Mouse (Mus musculus) Patski (cell line): ENCODE results near the gene Gm4881. TPM values are rescaled to one million over a fixed set of nuclear protein-coding genes. Genes with fewer than 3 reads are reported as not detected.
"Not testable (repeated sequence)": the region's sequence is repeated elsewhere in the genome, so short reads cannot be mapped to it uniquely, and the experiment has no call there.

Experiments
- ATAC-seq: fragments of 100-300 bp; one replicate; pipeline ENCODE4 v1.8.0; 2021
- CTCF ChIA-PET: fragments of 350-600 bp; sonication (Branson Sonifier 250); formaldehyde crosslinking; loops from one replicate; lab custom pipeline; 2022; ENCODE audit warnings: inconsistent platforms; lab: Charles Lee
- POLR2A ChIA-PET: fragments of 350-600 bp; sonication (Branson Sonifier 250); formaldehyde crosslinking; loops from one replicate; lab custom pipeline; 2022; ENCODE audit warnings: antibody characterized with exemption, inconsistent platforms; lab: Charles Lee
- DNase-seq: peaks from one replicate; pipeline ENCODE4 v3.0.0-alpha.2; 2011; ENCODE audit warnings: low read depth, low spot score
- H3K27me3 ChIP-seq: fragments of 371-371 bp; one replicate; pipeline ENCODE4 v1.5.1; 2021
- CTCF ChIP-seq: fragments of 100-300 bp; IDR thresholded peaks from one replicate; pipeline ENCODE4 v1.5.1; 2021
- in situ Hi-C: fragments of 300-500 bp; cut with MboI; formaldehyde crosslinking; loops from 3 replicates; pipeline ENCODE4 v1.11.1; 2018; ENCODE audit warnings: low pct_unique_long_range_greater_than_20kb, mixed read lengths
- polyA plus RNA-seq: library from polyadenylated mRNA; unstranded; gene quantifications from one replicate; pipeline ENCODE4 v1.2.3, GENCODE M21; 2021

Gene Gm4881
- polyA plus RNA-seq, 1 experiment from 2014 or later, result not detected

DNA sequence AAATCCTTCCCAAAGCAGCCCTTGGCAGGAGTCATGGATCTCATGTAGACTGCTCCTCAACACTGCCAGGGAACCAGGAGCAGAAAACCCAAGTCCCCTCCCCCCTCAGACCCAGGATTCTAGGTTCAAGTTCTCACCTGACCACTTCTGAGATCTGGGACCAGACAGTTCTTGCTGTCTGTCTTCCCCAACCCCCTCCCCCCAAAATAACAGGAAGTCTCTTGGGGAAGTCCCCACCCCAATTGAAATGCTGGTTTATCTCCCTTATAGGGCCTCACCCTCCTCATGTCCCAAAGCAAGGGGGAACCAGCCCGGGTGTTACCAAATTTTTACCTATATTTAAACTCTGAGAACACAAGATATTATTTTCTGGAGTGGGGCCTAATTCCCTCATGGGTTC is 42.5 kb downstream of the Gm4881 start:
- no peak for DNase-seq
- TF ChIP-seq CTCF, result no peak
- ChIA-PET CTCF (interaction anchor here (3.5 kb wide), 1 partner anchor 12 kb away, joined by 25 read pairs; no protein-coding TSS in a partner anchor), POLR2A (interaction anchor here (0.5 kb wide), 1 partner anchor 19 kb away, joined by 5 read pairs; no protein-coding TSS in a partner anchor)
- ATAC-seq, result no peak
- in situ Hi-C loops, result no loop called here
- H3K27me3 ChIP-seq, result no peaks in the 10 kb centered on the region

DNA sequence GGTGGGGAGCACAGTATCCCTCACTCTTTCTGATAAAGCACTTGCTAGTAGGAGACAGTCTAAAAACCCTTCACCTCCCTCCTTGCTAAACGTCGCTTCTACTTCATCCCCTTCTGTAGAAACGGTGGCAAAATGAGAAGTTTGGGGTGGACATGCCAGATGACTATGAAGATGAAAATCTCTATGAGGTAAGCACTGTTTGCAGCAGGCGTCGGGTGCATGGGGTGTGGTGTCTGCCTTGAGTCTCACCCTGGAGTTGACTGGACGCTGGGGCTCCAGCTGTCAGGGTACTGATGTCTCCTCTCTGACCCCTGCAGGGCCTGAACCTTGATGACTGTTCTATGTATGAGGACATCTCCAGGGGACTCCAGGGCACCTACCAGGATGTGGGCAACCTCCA is 43.2 kb downstream of the Gm4881 start:
- POLR2A ChIA-PET, result no interaction called here

DNA sequence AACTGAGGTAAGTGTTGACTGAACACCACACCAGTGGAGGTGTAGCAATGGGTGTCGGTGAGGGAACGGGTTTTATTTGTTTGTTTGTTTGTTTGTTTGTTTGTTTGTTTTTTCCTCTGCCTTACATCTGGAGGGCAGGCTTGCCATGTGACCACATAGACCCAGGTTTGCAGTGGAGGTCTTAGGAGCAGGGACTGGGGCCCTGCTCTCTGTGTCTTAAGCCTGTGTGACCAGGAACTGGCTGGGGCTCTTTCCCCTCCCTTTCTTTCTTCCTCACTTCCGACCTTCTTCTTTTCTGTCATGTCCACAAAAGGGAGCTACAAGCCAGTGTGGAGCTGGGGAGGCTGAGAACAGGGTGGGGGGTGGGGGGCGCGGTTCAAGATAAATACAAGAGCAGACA is 46.3 kb downstream of the Gm4881 start:
- TF ChIP-seq CTCF, result no peak
- in situ Hi-C loops, result no loop called here
- CTCF ChIA-PET, result interaction anchor here (0.9 kb wide), 1 partner anchor 9 kb away, joined by 3 read pairs; no protein-coding TSS in a partner anchor
- ATAC-seq (no peak), DNase-seq (no peak)
- POLR2A ChIA-PET, result no interaction called here
- no peaks in the 10 kb centered on the region for H3K27me3 ChIP-seq

More for the DNA sequence above, 43.2 kb downstream of the Gm4881 start:
- no peaks in the 10 kb centered on the region for H3K27me3 ChIP-seq
- TF ChIP-seq CTCF, result no peak
- in situ Hi-C loops, result no loop called here
- CTCF ChIA-PET, result no interaction called here
- DNase-seq, result no peak
- ATAC-seq, result no peak

DNA sequence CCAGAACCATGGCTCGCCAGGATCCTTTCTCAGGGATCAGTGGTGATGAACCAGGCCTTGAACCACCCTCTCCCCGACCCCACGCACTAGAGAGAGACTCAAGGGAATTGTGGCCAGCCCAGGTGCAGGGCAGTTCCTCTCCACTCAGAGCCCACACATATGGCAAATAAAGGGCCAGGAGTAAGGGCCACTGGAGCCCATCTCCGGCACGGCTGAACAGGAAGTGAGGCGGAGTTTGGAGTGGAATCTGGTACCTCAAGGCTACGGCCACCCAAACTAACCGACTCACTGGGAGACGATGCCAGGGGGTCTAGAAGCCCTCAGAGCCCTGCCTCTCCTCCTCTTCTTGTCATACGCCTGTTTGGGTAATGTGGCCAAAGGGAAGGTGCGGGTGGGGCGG is 47.1 kb downstream of the Gm4881 start, which contains the start of gene Cd79a:
TSS of gene Cd79a (plus strand) at position 158 of the 400 bp plus-strand sequence.
- no peak for DNase-seq
- no peak for TF ChIP-seq CTCF
- no peak for ATAC-seq
- ChIA-PET CTCF (no interaction called here), POLR2A (no interaction called here)
- in situ Hi-C loops, result no loop called here
- no peaks in the 10 kb centered on the region for H3K27me3 ChIP-seq

DNA sequence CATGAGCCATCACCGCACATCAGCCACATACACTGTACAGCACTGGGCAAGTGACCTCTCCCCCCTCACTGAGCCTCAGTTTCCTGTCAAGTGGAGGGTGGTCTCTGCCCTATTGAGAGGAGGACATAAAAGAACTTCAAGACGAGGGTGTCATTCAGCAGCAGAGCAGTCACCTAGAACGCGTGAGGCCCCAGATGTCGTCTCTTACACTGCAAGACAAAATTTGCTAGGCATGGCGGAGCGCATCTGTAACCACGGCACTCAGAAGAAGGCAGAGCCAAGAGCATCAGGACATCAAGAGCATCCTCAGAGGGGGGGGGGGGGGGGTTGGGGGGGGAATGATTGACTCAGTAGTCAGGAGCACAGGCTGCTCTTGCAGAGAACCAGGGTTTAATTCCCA is 48.0 kb downstream of the Gm4881 start:
- ChIA-PET CTCF (no interaction called here), POLR2A (interaction anchor here (0.6 to 0.7 kb wide), 2 partner anchors 10 to 357 kb away, joined by 3 to 4 read pairs; no protein-coding TSS in a partner anchor)
- DNase-seq (no peak), ATAC-seq (no peak)
- H3K27me3 ChIP-seq, result no peaks in the 10 kb centered on the region
- in situ Hi-C loops, result no loop called here
- no peak for TF ChIP-seq CTCF

DNA sequence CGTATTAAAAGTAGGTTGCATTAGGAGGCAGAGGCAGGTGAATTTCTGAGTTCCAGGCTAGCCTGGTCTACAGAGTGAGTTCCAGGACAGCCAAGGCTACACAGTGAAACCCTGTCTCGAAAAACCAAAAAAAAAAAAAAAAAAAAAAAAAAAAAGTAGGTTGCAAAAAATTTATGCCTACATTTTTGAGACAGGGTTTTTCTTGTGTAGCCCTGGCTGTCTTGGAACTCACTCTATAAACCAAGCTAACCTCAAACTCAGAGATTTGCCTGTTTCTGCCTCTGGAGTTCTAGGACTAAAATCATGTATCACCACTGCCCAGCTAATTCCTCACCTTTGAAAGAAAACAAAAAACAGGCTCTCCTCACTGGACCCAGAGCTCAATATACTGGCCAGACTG is 48.5 kb downstream of the Gm4881 start:
- in situ Hi-C loops, ATAC-seq, H3K27me3 ChIP-seq, DNase-seq: not testable (repeated sequence)
- ChIA-PET CTCF (interaction anchor here (2.0 kb wide), 1 partner anchor 9 kb away, joined by 4 read pairs; no protein-coding TSS in a partner anchor), POLR2A (interaction anchor here (0.7 kb wide), 1 partner anchor 11 kb away, joined by 4 read pairs; no protein-coding TSS in a partner anchor)

DNA sequence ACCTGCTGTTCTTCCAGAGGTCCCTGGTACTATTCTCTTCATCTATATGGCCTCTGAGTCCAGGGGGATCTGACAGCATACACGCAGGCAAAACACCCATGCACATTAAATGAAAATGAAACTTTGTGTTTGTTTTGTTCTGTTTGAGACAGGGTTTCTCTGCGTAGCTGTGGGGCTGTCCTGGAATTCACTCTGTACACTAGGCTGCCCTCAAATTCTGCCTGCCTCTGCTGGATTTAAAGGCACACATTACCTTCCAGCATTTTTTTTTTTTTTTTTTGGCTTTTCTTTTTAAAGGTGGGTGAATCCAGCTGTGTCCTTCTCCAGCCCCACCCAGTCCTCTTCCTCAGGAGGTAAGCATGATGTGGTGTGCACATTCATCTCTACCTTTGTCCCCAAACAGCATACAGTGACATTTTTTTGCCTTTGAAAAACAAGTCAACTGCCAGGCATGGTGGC is 52.1 kb downstream of the Gm4881 start:
- in situ Hi-C loops, result no loop called here
- no peak for TF ChIP-seq CTCF
- no peak for DNase-seq
- no peaks in the 10 kb centered on the region for H3K27me3 ChIP-seq
- ATAC-seq, result no peak
- ChIA-PET POLR2A (no interaction called here), CTCF (no interaction called here)

DNA sequence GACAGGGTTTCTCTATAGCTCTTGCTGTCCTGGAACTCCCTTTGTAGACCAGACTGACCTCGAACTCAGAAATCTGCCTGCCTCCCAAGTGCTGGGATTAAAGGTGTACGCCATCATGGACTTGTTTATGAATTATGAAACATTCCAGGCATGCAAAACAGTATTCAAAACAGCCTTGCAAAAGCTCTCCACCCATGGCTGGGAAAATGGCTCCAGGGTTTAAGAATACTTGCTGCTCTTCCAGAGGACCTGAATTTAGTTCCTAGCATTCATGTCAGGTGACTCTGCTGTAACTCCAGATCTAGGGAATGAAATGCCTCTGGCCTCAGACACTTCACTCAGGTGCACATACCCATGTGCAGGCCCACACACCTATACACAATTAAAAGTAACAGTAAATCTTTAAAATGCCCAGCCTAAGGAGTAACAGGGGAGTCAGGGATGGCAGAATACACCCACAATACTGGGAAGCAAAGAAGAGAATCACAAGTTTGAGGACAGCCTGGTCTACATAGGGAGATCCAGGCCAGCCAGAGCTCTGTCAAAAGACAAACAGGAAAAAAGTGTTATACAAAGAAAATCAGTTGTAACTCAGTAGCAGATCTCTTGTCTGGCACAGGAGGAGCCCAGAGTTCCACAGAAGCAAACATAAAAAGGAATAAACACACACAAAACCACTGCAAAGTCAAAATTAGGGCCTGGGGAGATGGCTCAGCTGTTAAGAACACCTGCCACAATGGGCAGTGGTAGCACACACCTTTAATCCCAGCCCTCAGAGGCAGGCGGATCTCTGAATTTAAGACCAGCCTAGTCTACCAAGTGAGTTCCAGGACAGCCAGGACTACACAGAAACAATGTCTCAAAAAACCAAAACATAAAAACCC is 52.8 kb downstream of the Gm4881 start:
- ATAC-seq (no peak), DNase-seq (no peak)
- no peak for TF ChIP-seq CTCF
- CTCF ChIA-PET, result interaction anchor here (1.0 to 3.0 kb wide), 7 partner anchors 11 to 81 kb away, joined by 3 to 25 read pairs (median 4); partner anchors contain the start of genes Arhgef1 and Rabac1
- POLR2A ChIA-PET, result interaction anchor here (0.6 to 0.8 kb wide), 2 partner anchors 63 to 77 kb away, joined by 3 read pairs; no protein-coding TSS in a partner anchor
- in situ Hi-C loops, result no loop called here
- no peaks in the 10 kb centered on the region for H3K27me3 ChIP-seq

DNA sequence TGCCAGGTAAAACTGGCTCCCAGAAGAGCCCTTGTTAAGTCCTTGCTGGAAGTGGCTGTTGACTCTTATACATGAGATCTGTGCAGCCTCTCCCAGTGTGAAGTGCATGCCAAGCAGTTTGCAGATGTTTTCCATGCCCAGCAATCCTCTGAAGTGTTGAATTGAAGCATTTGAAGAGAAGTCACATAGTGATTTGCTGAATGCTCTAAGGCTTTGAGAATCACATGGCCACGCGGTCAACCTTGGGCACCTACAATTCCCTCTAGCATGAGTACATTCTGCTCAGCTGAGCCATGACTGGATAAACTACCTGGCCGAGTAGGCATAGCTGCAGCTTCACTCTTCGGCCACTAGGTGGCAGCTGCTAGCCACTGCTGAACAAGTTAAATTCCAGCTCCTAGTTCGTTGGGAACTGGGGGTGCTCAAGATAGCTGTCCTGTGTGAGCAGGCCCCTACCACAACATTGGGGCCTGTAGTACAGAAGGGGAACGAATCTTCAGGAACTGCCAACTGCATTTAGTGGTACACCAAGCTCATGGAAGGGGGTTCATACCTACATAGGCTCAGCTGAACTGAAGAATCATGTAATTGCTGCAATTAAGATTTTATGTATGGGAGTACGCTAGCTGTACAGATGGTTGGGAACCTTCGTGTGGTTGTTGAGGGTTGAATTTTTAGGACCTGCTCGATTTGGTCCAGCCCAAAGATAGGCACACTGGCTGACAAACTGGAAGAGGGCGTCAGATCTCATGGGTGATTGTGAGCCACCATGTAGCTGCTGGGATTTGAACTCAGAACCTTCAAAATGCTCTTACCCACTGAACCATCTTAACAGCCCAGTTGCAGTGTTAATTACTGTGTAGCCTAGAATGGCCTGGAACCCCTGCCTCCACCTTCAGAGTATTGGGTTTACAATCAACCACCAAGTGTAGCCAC is 53.7 kb downstream of the Gm4881 start:
- no peaks in the 10 kb centered on the region for H3K27me3 ChIP-seq
- ATAC-seq (peak; percentile 65), DNase-seq (no peak)
- ChIA-PET CTCF (interaction anchor here (1.0 to 3.0 kb wide), 8 partner anchors 11 to 82 kb away, joined by 3 to 25 read pairs (median 4); partner anchors contain the start of genes Arhgef1 and Rabac1), POLR2A (interaction anchor here (0.7 to 1.1 kb wide), 3 partner anchors 13 to 281 kb away, joined by 3 to 4 read pairs (median 3); no protein-coding TSS in a partner anchor)
- in situ Hi-C loops, result no loop called here
- TF ChIP-seq CTCF, result no peak
